26 mouse cellular contexts compared by ENCODE assay signal in the genomic region with DNA sequence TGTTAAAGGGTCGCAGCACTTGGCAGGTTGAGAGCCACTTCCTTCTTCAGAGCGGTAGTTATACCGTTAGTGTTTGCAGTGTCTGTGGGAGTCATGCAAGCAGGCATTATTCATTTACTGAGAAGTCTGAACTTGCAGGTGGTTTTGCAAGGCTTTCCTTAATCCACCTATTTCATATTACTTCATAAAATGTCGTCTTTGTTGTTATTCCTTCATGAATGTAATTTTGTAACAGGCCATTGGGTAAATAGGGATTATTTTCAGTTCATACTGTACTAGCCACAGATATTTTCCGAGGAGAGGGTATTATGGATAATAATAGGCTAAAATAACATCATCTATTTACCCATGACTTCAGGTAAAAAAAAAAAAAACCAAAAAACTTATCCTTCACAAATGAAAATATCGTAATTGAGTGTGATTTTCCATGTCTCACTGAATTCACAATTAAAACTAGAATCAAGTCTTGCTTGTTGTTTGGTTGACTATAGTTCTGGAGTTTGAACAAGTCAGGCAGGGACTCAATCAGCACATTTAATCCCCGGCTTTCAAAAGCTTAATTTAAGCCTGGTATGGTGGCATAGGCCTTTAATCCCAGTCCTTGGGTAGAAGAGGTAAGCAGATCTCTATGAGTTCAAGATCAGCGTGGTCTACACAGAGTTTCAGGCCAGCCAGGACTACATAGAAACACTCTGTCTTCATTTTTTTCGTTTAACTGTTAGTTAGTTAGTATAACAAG. TPM values are rescaled to one million over a fixed set of nuclear protein-coding genes. Genes with fewer than 3 reads are reported as not detected.
"Had no signal": no experiment of that assay in that cellular context is flagged by ENCODE, and none has a peak within 500 bp of the region (broad histone marks: within the 10 kb centered on the region; RNA-seq: fewer than 3 reads in every experiment).

No protein-coding gene starts in this region.

- H3K27me3 ChIP-seq: heart, embryonic 13.5 days; heart, embryonic 15.5 days; hindbrain, embryonic 13.5 days; hindbrain, embryonic 15.5 days; limb, embryonic 13.5 days; limb, embryonic 15.5 days had no signal

- H3K9me3 ChIP-seq: heart, embryonic 13.5 days; heart, embryonic 15.5 days; hindbrain, embryonic 13.5 days; hindbrain, embryonic 15.5 days; limb, embryonic 13.5 days; limb, embryonic 15.5 days had no signal

- DNase-seq: gastrocnemius, adult 2 months; gastrocnemius, postnatal 10 days; gastrocnemius, postnatal 25 days; heart, adult 11 months; heart, adult 2 months; heart, postnatal 14 days; heart, postnatal 36 days; kidney, adult 11 months; kidney, adult 2 months; kidney, postnatal 10 days; kidney, postnatal 25 days; kidney, postnatal 4 days; layer of hippocampus, postnatal 36 days; left cerebral cortex, postnatal 4 days had no signal

- H3K9ac ChIP-seq: heart, embryonic 13.5 days; heart, embryonic 15.5 days; hindbrain, embryonic 13.5 days; hindbrain, embryonic 15.5 days; limb, embryonic 13.5 days; limb, embryonic 15.5 days had no signal

- H3K4me1 ChIP-seq: hindbrain, embryonic 13.5 days; hindbrain, embryonic 15.5 days; limb, embryonic 13.5 days; limb, embryonic 15.5 days had no signal

- H3K4me2 ChIP-seq: heart, embryonic 11.5 days; heart, embryonic 13.5 days; heart, embryonic 15.5 days; hindbrain, embryonic 13.5 days; hindbrain, embryonic 15.5 days; limb, embryonic 13.5 days; limb, embryonic 15.5 days had no signal

- H3K4me3 ChIP-seq: gastrocnemius, adult 2 months; heart, adult 2 months; heart, embryonic 13.5 days; heart, embryonic 15.5 days; hindbrain, embryonic 13.5 days; hindbrain, embryonic 15.5 days; layer of hippocampus, adult 2 months; limb, embryonic 13.5 days; limb, embryonic 15.5 days had no signal

- H3K36me3 ChIP-seq: hindbrain, embryonic 13.5 days; hindbrain, embryonic 15.5 days; limb, embryonic 13.5 days; limb, embryonic 15.5 days had no signal

- ATAC-seq: hindbrain, postnatal 0 days; intestine, embryonic 16.5 days had no signal

- H3K27ac ChIP-seq: gastrocnemius, adult 2 months; heart, adult 2 months; heart, embryonic 13.5 days; heart, embryonic 15.5 days; hindbrain, embryonic 13.5 days; hindbrain, embryonic 15.5 days; hindbrain, postnatal 0 days; layer of hippocampus, adult 2 months; limb, embryonic 13.5 days; limb, embryonic 15.5 days had no signal

RNA-seq across cellular contexts. Expression of gene Myoz2, which starts 10.2 kb away (rescaled TPM):
- polyA plus RNA-seq: hindbrain, postnatal 0 days; intestine, embryonic 14.5 days; liver, adult 2 months had no signal
